Mouse (Mus musculus) ES-E14 (cell line): ENCODE measurements around the gene Pak1. TPM values are rescaled to one million over a fixed set of nuclear protein-coding genes. Genes with fewer than 3 reads are reported as not detected.

Experiments used
- DNase-seq: peaks from one replicate; pipeline ENCODE4 v3.0.0-alpha.2; 2013; ENCODE audit warnings: low read depth, low spot score
- H3K27ac ChIP-seq: 2 replicates; pipeline ENCODE4 v1.5.1; 2012; ENCODE audit warnings: low read depth, mild to moderate bottlenecking, low read length, moderate library complexity, mixed read lengths; ENCODE audit not compliant: poor library complexity, insufficient read depth, severe bottlenecking
- H3K36me3 ChIP-seq: 2 replicates; pipeline ENCODE4 v1.6.1; 2012; ENCODE audit warnings: mild to moderate bottlenecking, low read length, moderate library complexity, mixed read lengths; ENCODE audit not compliant: control insufficient read depth, poor library complexity, insufficient read depth, severe bottlenecking
- H3K4me1 ChIP-seq, 2 experiments: fragments of 150-350 bp in 1 of 2; sonication (generic) in 1 of 2; 2 replicates each; pipeline ENCODE4 v1.6.1; 2012; ENCODE audit warnings: low read length in 2 of 2, mild to moderate bottlenecking in 1 of 2, mixed read lengths in 1 of 2; ENCODE audit not compliant: control insufficient read depth in 2 of 2, insufficient read depth in 2 of 2, poor library complexity in 1 of 2
- H3K4me3 ChIP-seq, 2 experiments: fragments of 150-350 bp in 1 of 2; sonication (generic) in 1 of 2; 2 replicates each; pipeline ENCODE4 v1.5.1; 2012; ENCODE audit warnings: low read length in 2 of 2, low read depth in 1 of 2, mild to moderate bottlenecking in 1 of 2, mixed read lengths in 1 of 2; ENCODE audit not compliant: insufficient read depth in 1 of 2, poor library complexity in 1 of 2, severe bottlenecking in 1 of 2
- H3K9ac ChIP-seq: 2 replicates; pipeline ENCODE4 v1.6.1; 2012; ENCODE audit warnings: low read depth, mild to moderate bottlenecking, low read length, mixed read lengths; ENCODE audit not compliant: poor library complexity, insufficient read depth, severe bottlenecking
- H3K9me3 ChIP-seq: fragments of 150-350 bp; sonication (generic); 2 replicates; pipeline ENCODE4 v1.6.1; 2012; ENCODE audit warnings: low read depth, mild to moderate bottlenecking, low read length; ENCODE audit not compliant: control insufficient read depth, insufficient read depth
- CHD2 ChIP-seq: IDR thresholded peaks from 2 replicates; pipeline ENCODE4 v1.6.1; 2014; ENCODE audit warnings: mild to moderate bottlenecking, low read depth, low read length, inconsistent platforms
- HCFC1 ChIP-seq: IDR thresholded peaks from 2 replicates; pipeline ENCODE4 v1.6.1; 2012; ENCODE audit warnings: low read length, inconsistent platforms, borderline replicate concordance; ENCODE audit not compliant: insufficient read depth
- MAFK ChIP-seq: IDR thresholded peaks from 2 replicates; pipeline ENCODE4 v1.6.1; 2014; ENCODE audit warnings: mild to moderate bottlenecking, low read depth, low read length, inconsistent platforms; ENCODE audit not compliant: insufficient read depth
- ZC3H11A ChIP-seq: IDR thresholded peaks from 2 replicates; pipeline ENCODE4 v1.6.1; 2012; ENCODE audit warnings: low read depth, mild to moderate bottlenecking, inconsistent platforms, low read length, borderline replicate concordance
- ZNF384 ChIP-seq: IDR thresholded peaks from 2 replicates; pipeline ENCODE4 v1.6.1; 2012; ENCODE audit warnings: low read depth, low read length, inconsistent platforms
- in situ Hi-C, 2 experiments: fragments of 600-800 bp; cut with MboI; formaldehyde crosslinking; loops; one replicate each; pipeline ENCODE4 v1.15.1; 2025; ENCODE audit warnings: low sequenced_read_pairs in 2 of 2, inconsistent platforms in 1 of 2; ENCODE audit not compliant: unreplicated experiment in 2 of 2
- total RNA-seq: library from RNA; depleted of rRNA; stranded (reverse); fragments of 300-350 nt; gene quantifications from 2 replicates; pipeline ENCODE4 v1.2.3, GENCODE M21; 2012; rRNA removed

Pak1 gene
- total RNA-seq = 16.5 and 19.1 TPM in 2 replicates

- Histone ChIP-seq H3K36me3 (no peaks in the 10 kb centered on the region), H3K27ac (peak within 1 kb of the TSS; percentile 62; the same call in 1 of the 2 replicates), H3K9me3 (no peaks in the 10 kb centered on the region), H3K4me1 (peaks cover 0 to 2% of the 10 kb centered on the region in 2 experiments; a peak in 2 of 4 replicates), H3K4me3 (peak within 1 kb of the TSS; percentile 91 to 95), H3K9ac (peak within 1 kb of the TSS; percentile 84)
- TF ChIP-seq ZC3H11A (no peak), HCFC1 (no peak), MAFK (no peak), ZNF384 (no peak), CHD2 (no peak)
- in situ Hi-C loops = no loop called here
- peak; percentile 85 for DNase-seq
Measured at GRCm38 (mm10) chr7:97788190-97788668, at the start of gene Pak1. TSS of gene Pak1 (plus strand) at chr7:97788541.

DNA sequence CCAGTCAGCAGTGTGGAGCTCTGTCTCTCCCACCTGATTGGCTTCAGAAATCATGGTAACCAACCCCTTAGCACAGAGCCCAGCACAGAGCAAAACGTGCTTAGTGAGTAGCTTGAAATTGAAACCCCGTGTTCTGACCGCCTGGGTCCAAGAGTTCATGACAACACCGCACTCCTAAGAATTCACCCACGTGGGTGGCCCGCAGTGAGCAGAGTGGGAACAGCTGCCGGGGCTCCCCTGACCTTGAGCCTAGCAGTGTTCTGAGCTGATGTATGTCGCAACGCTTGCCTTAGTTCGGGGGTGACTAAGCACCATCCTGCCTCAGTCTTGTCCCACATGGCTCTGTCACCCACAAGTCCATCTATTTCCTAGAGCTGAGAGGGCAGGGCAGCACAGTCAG is 47.4 kb upstream of the Pak1 start:
- DNase-seq = no peak
- no peak overlapping the region for H3K27ac ChIP-seq
- TF ChIP-seq MAFK = no peak
- no peak for TF ChIP-seq CHD2
- no peak for TF ChIP-seq HCFC1
- TF ChIP-seq ZNF384 = no peak
- no peak for TF ChIP-seq ZC3H11A
- no peaks in the 10 kb centered on the region for H3K36me3 ChIP-seq
- no peak overlapping the region for H3K4me3 ChIP-seq
- no peaks in the 10 kb centered on the region for H3K9me3 ChIP-seq
- H3K4me1 ChIP-seq = peaks cover 11 to 12% of the 10 kb centered on the region in 2 experiments; a peak in 3 of 4 replicates
- H3K9ac ChIP-seq = no peak overlapping the region
- in situ Hi-C loops = loop anchor here in 1 of 2 experiments (10.0 kb wide), 1 partner anchor 374 kb away; the partner anchor contains the start of gene Myo7a

DNA sequence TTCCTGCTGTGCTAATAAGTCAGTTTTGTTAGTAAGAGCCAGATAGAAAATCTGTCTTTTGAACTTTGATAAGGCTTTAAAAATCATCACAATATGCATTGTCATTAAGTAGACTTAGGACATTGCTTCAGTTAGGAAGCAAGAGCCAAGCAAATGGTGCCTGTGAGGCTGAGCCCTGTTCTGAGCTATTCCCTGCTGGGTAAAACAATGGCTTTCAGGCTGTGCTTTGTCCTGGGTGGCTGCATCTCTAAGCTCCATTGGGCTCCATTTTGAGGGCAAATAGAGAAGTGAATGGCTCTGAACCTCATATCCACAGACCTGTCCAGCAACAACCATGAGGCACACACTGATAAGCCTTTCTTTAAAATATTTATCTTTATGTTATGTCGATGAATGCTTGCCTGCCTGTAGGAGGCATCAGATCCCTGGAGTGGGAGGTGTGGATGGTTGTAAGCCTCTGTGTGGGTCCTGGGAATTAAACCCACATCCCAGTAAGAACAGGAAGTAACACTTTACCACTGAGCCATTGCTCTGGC is 46.5 kb upstream of the Pak1 start:
- H3K9ac ChIP-seq = no peak overlapping the region
- no peaks in the 10 kb centered on the region for H3K36me3 ChIP-seq
- H3K9me3 ChIP-seq = no peaks in the 10 kb centered on the region
- in situ Hi-C loops = loop anchor here in 1 of 2 experiments (10.0 kb wide), 1 partner anchor 373 kb away; the partner anchor contains the start of gene Myo7a
- no peak overlapping the region for H3K27ac ChIP-seq
- no peak for TF ChIP-seq ZNF384
- no peak for TF ChIP-seq MAFK
- TF ChIP-seq HCFC1 = no peak
- TF ChIP-seq CHD2 = no peak
- no peak for TF ChIP-seq ZC3H11A
- H3K4me1 ChIP-seq = peaks cover 11% of the 10 kb centered on the region in 2 experiments; a peak in 3 of 4 replicates
- DNase-seq = no peak
- no peak overlapping the region for H3K4me3 ChIP-seq

GRCm38 (mm10) chr7:97745299-97745698 is 43.0 kb upstream of the Pak1 start:
- Histone ChIP-seq H3K4me1 (peaks cover 9 to 11% of the 10 kb centered on the region in 2 experiments; a peak in 3 of 4 replicates), H3K27ac (no peak overlapping the region), H3K9ac (no peak overlapping the region), H3K9me3 (no peaks in the 10 kb centered on the region), H3K36me3 (no peaks in the 10 kb centered on the region), H3K4me3 (no peak overlapping the region)
- peak; percentile 66 for DNase-seq
- in situ Hi-C loops = loop anchor here (5.0 to 10.0 kb wide), 2 partner anchors 237 to 370 kb away; partner anchors contain the start of gene Myo7a (in 1 of the 2)
- TF ChIP-seq MAFK (no peak), ZNF384 (peak; percentile 88), CHD2 (no peak), ZC3H11A (peak; percentile 85), HCFC1 (no peak)

DNA sequence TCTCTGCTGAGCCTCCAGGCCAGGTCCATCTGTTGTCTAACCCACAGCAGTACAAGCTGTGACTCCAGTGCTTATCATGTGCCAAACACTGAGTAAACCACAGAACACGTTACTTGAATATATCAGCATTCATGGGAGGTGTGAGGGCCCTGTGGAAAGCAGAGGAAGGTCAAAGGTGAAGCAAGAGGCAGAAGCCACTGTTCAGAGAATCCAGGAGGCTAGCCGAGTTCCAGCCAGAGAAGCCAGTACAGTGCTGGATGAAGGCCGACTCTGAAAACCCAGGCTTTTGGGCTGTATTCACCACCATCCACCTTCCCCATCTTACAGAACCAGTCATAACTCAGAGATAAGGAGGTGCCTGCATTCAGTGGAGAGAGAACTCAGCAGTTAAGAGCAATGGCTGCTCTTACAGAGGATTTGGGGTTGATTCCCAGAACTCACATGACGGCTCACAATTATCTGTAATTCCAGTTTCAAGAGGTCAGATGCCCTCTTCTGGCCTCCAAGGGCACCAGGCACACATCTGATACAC is 41.1 kb upstream of the Pak1 start:
- DNase-seq = no peak
- H3K9ac ChIP-seq = no peak overlapping the region
- H3K4me1 ChIP-seq = peaks cover 2 to 7% of the 10 kb centered on the region in 2 experiments; a peak in 2 of 4 replicates
- in situ Hi-C loops = loop anchor here (5.0 to 10.0 kb wide), 2 partner anchors 235 to 368 kb away; partner anchors contain the start of gene Myo7a (in 1 of the 2)
- H3K4me3 ChIP-seq = no peak overlapping the region
- TF ChIP-seq CHD2 (no peak), MAFK (no peak), ZNF384 (no peak), HCFC1 (no peak), ZC3H11A (no peak)
- no peaks in the 10 kb centered on the region for H3K9me3 ChIP-seq
- H3K36me3 ChIP-seq = no peaks in the 10 kb centered on the region
- no peak overlapping the region for H3K27ac ChIP-seq
